Mouse (Mus musculus) lung, adult 18-20 months (tissue): ENCODE results near the gene Pls1.

Experiments
- DNase-seq, 2 experiments: peaks; one replicate each; pipeline ENCODE4 v3.0.0; 2022; ENCODE audit warnings: mixed read lengths in 2 of 2

Gene Pls1

DNA sequence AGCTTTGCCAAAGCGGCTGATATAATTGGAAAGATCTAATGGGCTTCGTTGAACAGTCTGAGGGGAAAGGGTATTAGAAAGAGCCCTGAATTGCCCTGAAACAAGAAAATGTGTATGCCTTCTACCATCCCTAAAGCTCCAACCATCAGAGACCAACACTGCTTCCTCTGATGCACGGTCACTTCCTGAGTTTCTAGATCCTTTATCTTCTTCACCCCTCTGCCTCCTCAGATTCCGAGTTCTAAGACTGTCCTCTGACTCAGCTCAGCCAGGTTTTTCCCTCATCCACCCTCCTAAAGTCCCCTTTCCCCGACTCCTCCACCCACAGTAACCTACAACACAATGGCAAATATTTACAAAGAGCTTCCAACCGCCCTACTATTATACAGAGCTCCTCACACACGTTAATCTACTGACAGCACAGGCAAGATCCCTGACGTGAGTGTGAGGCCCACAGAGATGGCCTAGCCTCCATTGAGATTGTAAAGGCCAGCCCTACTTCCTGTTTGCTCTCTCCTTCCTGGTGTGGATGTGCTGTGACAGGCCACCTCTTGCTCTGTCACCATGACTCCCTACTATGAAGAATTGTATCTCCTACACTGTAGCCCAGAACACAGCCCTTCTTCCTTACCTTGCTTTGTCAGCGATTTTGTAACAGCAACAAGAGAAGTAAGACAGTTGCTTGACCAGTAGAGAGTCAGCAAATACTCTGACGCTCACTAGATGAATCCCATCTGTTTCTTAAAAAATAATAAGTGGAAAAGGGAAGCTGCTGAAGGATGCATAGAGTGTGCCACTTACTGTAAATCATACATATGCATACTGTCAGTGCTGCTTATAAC is 43.3 kb downstream of the Pls1 start:
- no peak for DNase-seq

DNA sequence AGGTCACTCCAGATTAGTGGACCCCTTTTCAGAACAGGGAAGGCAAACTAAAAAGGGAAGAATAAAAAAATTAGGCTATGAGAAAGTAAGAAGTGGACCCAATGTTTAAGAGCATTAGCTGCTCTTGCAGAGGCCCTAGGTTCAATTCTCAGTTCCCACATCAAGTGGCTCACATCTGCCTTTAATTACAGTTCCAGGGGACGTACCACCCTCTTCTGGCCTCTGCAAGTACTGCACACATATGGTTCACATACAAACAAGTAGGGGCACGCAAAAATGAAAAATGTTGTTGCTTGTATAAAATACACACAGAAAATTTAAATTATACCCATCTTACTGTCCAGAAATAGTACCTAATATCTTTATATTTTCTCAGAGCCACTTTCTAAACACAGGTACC is 48.8 kb downstream of the Pls1 start:
- no peak for DNase-seq

DNA sequence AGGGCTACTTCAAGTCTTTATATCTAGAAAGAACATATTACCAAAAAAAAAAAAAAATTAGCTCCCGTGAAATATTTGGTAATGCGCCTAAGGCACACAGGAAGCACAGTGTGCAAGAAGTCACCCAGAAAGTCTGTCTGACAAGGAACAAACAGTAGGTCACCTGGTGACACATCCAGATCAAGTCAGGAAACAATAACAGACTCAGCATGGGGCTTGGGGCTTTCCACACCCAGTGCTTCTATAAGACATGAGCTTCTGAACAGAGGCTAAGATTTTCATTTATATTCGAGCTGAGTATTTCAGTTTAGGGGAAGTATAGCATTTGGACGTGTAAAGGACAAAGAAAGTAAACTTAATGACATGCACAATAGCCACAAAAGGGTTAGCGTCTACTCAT is 49.3 kb downstream of the Pls1 start:
- DNase-seq, result no peak

DNA sequence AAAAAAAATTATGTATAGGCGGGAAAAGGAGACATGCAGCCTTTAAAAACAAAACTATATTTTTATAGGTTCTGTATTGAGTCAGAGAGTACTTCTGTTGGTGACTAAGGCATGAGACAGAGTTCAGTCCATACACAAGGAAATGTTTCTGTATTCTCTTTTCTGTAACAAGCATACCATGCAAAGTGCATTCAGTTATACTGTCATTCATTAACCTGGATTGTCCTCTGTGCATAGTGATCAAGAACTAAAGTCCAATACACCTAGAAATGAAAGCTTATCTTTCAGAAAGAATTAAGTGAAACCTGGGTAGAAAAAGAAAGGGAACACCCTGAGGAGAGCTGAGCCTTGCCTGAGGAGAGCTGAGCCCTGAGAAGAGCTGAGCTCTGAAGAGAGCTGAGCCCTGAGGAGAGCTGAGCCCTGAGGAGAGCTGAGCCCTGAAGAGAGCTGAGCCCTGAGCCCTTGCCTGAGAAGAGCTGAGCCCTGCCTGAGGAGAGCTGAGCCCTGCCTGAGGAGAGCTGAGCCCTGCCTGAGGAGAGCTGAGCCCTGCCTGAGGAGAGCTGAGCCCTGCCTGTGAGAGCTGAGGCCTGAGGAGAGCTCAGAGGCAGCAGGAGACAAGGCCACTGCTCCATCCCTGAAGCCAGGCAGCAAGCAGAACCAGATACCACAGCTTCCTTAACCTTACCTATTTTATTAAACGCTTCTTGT is 49.9 kb downstream of the Pls1 start:
- no peak for DNase-seq

DNA sequence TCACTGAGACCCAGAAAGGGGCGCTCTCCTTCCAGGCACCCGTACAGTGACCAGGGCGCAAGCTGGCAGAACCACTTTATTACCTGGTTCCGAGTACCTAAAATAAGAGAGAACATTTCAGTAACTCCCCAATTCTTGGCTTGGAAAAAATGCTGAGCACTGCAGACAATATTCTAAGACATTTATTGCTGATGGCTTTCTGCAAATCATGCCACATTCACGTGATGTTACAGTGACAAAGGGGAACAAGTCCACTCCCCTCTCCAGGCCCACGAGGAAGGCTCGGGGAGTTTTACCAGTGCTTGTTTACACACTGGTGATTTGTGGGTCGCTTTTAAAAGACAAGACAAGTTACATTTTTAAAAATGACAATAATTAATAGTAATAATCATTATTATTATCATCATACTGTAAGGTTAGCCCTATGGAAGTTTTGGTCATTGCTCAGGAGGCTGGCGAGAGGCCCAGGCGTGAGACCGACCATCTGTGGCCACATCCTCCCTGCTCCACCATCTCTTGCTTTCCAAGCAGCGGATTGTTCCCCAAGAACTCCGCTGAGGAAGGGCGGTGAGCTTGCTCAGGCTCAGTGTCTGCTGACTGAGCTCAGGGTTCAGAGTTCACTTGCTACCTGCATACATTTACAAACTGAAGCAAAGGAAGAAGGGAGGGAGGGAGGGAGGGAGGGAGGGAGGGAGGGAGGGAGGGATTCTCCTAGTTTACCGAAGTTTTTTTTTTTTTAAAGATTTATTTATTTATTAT is 50.9 kb downstream of the Pls1 start:
- DNase-seq, result no peak

DNA sequence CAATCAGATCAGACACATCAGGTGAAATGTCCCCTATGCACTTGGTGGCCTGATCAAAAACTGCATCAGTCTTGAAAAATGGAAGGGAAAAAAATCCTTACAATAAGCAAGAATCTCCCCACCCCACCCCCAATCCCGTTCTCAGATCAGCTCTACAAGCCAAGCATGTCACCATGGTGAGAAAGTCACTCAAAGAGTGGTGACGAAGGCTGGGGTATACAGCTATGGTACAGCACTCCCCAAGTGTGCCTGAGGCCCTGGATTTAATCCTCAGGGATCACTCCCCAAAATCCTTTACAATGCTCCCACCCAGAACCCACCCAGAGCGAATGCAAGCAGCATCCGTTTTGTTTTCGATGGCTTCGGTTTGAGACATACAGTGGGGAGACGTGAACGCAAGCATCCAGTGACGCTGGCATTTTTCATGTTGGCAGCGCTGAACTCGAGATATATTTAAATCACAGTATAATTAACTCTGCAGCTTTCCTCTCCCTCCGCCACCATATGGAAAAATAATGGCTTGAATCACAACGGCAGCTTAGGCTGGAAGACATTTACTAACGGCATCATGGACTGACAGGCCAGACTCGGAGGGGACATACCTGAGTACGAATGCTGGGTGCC is 60.1 kb downstream of the Pls1 start:
- no peak for DNase-seq

DNA sequence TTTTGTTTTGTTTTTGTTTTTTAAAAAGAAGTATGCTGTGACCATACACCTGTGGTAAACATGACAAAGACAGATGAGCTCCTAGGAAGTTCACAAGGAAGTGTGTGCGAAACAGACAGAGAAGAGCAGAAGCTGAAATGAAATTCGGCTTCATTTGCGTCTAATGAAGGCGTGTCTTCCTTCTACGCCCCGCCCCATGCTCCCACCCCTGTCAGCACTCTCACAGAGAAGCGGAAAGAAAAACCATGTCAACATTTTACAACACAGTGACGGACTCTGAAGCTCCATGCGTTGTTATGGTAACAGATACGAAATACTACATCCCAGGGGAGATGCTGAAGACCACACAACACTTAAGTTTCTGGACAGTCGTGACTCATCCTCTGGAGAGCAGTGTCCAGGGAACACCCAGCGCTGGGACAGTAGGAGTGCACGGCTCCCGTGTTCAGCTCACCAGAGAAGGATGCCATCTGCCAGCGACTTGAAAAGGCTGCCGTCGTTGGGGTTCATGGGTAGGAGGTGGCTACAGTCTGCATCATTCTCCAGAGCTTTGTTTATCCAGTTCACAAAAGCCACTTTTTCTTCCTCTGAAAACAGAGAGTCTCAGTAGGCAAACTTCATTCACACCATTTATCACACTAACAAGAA is 61.3 kb downstream of the Pls1 start:
- no peak for DNase-seq

DNA sequence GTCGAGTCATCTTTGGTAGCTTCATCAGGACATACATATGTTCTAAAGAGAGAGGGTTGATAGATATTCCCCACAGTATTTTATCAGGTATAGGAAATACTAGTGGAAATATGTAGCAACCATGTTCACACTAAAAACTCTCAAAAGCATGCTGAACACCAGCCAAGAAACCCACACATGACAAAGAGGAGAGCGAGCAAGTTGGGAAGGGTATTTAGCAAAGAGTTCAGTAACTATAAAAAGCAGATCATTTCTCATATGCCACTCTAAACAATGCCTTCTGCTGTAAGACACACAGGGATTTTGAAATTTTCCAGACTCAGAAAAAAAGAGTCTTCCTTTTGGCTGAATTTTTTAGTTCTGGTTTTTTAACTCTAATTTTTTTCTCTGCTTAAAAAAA is 73.4 kb downstream of the Pls1 start:
- no peak for DNase-seq

DNA sequence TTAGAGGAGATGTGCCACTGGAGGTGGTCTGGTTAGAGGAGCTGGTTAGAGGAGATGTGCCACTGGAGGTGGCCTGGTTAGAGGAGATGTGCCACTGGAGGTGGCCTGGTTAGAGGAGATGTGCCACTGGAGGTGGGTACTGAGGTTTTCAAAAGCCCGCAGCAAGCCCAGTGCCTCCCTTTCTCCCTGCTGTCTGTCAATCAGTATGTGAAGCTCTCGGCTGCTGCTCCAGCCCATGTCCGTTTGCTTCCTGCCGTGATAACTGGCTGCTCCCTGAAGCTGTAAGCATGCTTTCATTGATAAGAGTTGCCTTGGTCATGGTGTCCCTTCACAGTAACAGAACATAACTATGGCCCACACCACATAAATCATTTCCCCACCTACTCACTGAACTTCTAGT is 81.9 kb downstream of the Pls1 start:
- no peak for DNase-seq

DNA sequence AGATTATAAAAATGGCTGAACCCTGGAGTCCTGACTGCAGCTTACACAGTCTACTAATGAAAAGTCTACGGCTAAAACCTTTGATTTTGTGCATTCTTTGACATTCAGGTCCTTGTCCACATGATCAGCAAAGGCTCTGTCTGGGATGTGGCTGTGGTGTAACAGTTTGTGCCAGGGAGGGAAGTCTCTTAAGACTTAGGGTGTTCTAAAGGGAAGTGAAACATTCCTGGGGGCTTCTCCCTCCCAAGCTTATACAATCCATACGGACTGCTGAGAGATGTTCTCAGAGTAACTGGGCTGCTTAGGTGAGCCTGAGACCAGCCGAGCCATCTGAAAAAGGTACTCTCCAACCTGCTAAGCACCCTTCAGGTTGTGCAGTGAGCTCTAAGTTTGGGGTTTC is 82.9 kb downstream of the Pls1 start:
- no peak for DNase-seq

DNA sequence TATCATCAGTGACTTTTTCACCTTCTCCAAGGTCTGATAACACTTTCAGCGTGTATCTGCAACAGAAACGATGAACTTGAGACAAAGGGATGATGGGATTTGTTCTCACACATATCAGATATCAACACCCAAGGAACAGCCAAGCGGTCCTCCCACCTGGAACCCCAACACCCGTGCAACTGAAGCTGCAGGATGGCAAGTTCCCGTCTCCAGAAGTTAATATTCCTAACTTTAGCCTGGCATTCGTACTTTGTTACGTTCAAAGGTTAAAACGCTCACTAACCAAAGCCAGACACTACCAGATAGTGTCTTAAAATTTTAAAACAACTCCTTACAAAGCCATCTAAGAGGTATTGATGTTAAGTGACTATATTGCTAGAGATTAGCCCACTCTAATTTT is 83.7 kb downstream of the Pls1 start:
- no peak for DNase-seq

DNA sequence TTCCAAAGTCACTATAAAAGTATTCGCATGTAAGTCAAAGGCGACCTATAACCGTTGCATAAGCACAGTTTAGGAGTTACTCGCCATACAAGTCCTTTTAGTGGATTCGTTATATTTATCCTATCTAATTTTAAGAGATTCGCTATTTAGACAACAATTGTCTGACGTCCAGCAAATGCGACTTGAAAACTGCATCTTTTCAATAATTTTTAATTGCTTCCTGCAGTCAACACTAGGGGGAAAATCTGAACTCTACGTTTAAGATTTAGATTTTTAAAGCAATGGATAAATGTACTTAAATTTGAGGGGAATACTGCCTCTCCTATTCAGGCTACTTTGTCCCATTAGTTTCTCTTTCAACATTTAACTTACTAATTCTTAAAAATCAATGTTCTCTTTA is 94.4 kb downstream of the Pls1 start:
- no peak for DNase-seq

DNA sequence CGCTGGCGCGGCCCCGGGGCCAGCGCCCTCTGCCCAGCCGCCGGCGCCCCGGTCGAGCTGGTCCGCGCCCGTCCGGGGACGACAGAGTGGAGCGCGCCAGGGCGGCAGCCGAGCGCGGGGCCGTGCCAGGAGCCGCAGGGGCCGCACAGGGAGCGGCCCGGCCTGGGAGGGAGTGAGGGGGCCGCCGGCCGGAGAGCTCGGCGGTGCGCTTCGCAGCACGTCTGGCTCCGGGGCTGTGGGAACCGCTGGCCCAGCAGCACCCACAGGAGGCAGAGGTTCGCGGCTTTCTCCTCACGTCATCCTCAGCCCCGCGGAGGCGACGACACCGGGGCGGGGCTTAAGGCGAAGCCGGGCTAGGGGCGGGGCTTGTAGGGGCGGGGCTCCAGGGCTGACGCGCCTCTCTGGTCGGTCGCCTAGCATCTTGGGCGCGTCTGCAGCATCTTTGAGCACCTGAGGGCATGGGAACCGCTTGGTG is 95.0 kb downstream of the Pls1 start, which contains the start of gene Trpc1:
Gene Trpc1 (minus strand): TSS at position 339 of the 475 bp plus-strand sequence.
- peak; percentile 69 to 76 for DNase-seq

DNA sequence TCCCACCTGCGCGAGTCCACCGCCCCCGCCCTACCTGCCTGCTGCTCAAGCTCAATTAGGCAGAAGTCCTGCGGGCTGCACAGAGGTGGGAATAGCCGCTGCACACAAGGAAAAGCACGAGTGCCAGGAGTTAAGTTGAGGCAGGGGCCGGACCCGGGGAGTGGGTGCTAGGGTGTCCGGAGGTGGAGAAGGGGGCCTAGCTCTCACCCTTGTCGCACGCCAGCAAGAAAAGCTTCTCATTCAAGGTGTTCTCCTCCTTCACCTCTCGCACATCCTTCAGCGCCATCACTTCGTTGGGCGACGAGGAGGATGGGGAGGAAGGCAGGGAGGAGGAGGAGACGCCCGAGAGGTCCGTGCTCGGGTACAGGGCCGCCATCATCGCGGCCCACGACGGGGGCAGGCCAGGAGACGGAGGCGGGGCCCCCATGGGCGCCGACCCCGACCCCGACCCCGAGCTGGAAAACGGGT is 95.6 kb downstream of the Pls1 start:
- peak in 1 of 2 experiments; percentile 17 for DNase-seq

DNA sequence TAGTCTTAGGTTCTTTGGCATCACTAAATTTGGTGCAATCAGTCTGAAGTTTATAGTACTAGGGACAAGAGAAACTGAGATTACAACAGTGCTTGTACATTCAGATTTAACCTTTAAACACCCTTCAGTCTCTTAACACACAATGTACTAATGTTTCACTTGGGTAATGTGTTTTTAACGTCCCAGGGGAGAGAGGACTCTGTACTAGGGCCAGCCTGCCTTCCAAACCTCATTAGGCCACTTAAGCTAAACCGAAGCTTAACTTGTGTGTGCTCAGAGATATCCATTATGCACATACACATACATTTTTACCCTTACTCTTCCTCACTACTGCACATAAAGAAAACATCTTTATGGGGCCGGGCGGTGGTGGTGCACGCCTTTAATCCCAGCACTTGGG is 97.8 kb downstream of the Pls1 start:
- DNase-seq, result no peak

DNA sequence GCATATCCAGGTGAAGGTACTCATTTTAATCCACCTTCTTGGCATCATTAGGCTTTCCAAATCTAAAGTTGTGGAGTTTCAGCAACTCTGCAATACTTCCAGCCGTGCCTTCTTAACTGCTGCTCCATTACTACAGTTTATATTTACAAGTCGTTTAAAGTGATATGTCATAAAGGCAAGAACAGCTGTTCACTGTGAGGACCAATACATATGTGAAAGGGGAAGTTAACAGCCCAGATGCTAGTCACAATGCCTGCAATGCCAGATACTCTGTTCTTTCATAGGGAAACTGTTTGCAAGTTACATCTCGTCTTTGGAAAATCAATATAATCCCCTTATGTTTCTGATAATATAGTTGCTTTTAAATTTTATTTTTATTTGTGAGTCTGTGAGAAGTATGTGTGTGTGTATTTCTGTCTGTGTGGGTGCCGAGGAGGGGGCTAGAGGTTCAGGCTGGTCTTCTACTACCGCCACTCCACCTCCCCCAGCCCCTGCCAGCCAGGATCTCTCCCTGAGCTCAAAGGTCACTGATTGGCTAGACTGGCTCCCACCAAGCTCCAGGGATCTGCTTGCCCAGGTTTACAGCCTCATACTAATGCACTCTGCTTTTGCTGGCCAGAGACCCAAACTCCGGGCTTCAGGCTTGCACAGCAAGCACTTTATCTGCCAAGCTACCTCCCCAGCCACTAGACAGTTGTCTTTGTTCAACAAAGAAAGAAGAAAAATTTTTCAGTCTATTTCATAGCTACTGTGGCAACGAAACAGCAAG is 100.1 kb downstream of the Pls1 start:
- DNase-seq, result no peak

DNA sequence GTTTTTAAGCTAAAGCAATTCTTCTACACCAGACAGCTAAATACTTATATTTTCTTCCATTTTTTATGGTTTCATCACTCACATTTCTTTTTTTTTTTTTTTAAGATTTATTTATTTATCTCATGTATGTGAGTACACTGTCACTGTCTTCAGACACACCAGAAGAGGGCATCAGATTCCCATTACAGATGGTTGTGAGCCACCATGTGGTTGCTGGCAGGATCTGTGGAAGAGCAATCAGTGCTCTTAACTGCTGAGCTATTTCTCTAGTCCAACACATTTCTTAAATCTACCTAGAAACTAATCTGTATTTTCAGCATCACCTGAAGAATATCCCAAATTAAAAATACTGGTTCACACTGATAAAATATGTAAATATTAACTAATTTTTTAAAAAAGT is 108.9 kb downstream of the Pls1 start:
- DNase-seq, result no peak

DNA sequence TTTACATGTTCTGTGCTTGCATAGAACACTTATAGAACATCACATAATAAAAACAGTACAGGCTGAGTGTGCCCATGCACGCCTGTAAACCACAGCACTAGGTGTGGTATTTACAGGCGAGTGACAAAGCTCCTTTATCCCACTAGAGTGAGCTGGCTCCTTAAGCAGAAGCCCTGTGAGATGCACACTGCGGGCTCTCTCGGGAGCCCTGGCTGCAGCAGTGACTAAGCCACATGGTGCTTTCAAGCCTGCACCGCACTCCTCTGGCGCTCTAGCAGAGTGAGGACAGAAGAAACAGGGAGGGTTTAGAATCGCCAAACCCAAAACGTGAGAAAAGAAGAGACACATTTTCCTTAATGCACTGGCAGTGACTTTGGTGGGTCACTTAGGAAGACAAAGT is 132.5 kb downstream of the Pls1 start:
- no peak for DNase-seq

DNA sequence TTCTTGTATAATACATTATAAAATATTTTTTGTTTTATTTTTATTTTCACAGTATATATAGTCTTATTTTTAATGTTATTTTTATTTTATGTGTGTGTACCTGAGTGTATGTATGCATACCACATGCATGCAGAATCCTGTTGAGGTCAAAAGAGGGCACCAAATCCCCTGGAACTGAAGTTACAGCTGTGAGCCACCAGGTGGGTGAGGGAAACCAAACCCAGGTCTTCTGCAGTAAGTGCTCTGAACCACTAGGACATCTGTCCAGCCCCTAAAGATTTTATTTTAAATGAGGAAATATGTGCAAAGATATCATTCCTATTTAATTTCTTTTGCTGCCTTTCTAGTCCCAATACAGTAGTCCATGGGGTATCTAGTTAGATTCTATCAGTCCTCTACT is 136.2 kb downstream of the Pls1 start:
- DNase-seq, result no peak

DNA sequence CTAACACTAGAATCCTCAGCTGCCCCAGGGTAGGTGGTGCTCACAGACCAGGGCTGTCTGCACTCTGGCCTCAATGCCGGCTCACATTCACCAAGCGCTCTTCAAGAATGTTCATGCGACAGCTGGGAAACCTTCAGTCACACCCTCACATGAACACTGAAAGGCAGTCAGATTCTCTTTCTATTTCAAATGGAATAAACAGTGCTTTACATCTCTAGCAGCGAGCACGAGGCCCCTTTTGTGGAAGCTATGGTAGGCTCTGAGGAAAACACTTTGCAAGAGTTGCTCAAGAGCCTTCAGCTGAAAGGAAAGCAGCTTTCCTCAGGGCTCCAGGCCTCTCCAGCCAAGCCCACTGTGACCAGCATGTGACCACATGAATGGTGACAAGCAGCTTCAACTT is 139.7 kb downstream of the Pls1 start:
- DNase-seq, result peak; percentile 53 to 71

DNA sequence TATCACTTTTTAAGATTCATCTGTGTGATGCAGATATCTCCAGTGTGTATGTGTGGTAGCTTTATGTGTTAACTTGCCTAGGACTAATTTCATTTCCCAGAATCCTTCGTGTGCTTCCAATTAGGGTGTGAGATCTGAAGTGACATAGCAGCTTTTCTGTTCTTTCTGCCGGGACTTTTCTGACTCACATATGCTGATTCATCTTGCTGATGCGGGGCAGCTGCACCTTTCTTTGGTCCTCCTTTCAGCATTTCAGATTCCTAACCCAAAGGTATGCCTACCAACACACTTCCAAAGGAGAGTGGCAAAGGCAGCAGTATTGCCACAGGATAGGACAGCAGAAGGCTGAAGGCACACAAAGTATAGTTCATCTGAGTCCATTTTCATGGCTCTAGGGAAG is 141.0 kb downstream of the Pls1 start:
- no peak for DNase-seq
